Mouse (Mus musculus) thymus, adult 2 months (tissue): Measurements from ENCODE around the gene Dyrk2.

ENCODE experiments used
- CTCF ChIP-seq: fragments of 200-500 bp; IDR thresholded peaks from 2 replicates; pipeline ENCODE4 v1.5.1; 2012; ENCODE audit warnings: mild to moderate bottlenecking, control low read depth, low read length, moderate library complexity, borderline replicate concordance; ENCODE audit not compliant: control insufficient read depth, poor library complexity, insufficient read depth; ENCODE audit errors: extremely low read depth
- POLR2A ChIP-seq: fragments of 200-500 bp; IDR thresholded peaks from 2 replicates; pipeline ENCODE4 v1.6.1; 2012; ENCODE audit warnings: mild to moderate bottlenecking, low read length, control low read depth, moderate library complexity; ENCODE audit not compliant: control insufficient read depth, poor library complexity, insufficient read depth; ENCODE audit errors: extremely low read depth

GRCm38 (mm10) chr10:118867896-118868600 lies 2.0 kb downstream of the Dyrk2 start:
- no peak for TF ChIP-seq CTCF
- TF ChIP-seq POLR2A, result no peak
